Mouse (Mus musculus): Measurements from ENCODE around the gene Sntg2.

- TF ChIP-seq POLR2A (IDR thresholded peaks at IDR 0.05; ENCODE audit: borderline replicate concordance, control insufficient read depth, low read depth, low read length): no peak
- TF ChIP-seq CTCF (IDR thresholded peaks at IDR 0.05; ENCODE audit: control insufficient read depth, insufficient read depth, low read length): no peak
These were observed 164.6 kb downstream of the Sntg2 start for GRCm38 (mm10) chr12:30208527-30208926.
